In the genomic region with DNA sequence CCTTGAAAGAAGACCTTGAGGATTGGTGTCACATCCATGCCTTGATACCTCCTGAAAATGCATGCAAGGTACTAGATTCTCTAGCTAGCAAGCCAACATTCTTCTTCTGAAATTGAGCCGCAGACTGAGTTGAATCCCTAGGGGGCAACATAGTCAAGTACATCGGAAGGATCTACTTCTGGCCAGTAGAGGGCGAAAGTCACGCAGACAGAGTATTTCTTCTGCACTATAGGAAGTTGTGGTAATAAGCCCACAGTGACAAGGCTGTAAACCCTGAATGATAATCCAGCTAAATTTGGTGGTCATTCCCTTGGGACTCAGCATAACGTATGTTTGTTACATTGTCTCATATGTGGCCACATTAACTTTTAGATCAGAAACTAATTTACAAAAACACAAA, we compare ENCODE assay signal across 7 mouse cellular contexts. TPM values are rescaled to one million over a fixed set of nuclear protein-coding genes. Genes with fewer than 3 reads are reported as not detected.
DNase-seq lines count a peak whose midpoint lies in the region; ATAC-seq and TF ChIP-seq lines count a peak whose summit lies in the region.

No protein-coding gene starts in this region.

- H3K27me3 ChIP-seq in Patski: no peaks in the 10 kb centered on the region
- no peaks in the 10 kb centered on the region for H3K27me3 ChIP-seq in hindbrain, embryonic 16.5 days (replicated peaks; ENCODE audit: control insufficient read depth, insufficient read depth, low read length)

- H3K4me3 ChIP-seq in hindbrain, embryonic 16.5 days (ENCODE audit: low read length): no peak overlapping the region

- H3K9ac ChIP-seq in hindbrain, embryonic 16.5 days (ENCODE audit: low read depth, low read length): no peak overlapping the region

- no peaks in the 10 kb centered on the region; the same call in 1 of the 2 replicates for H3K4me1 ChIP-seq in hindbrain, embryonic 16.5 days (ENCODE audit: control insufficient read depth, insufficient read depth, low read depth, low read length)

- H3K9me3 ChIP-seq in hindbrain, embryonic 16.5 days (ENCODE audit: control insufficient read depth, low read length): no peaks in the 10 kb centered on the region

- peak; percentile 32 for ATAC-seq in Patski
- ATAC-seq in hindbrain, embryonic 16.5 days: peak; percentile 68; the same call in 1 of the 2 replicates

- POLR2A ChIA-PET in Patski (lab: Charles Lee): interaction anchor here (0.8 to 2.9 kb wide), 4 partner anchors 50 to 97 kb away, joined by 3 to 12 read pairs (median 4); no protein-coding TSS in a partner anchor

- CTCF ChIA-PET in Patski (lab: Charles Lee): interaction anchor here (0.6 to 10.8 kb wide), 41 partner anchors 9 to 221 kb away, joined by 3 to 213 read pairs (median 5); no protein-coding TSS in a partner anchor

- TF ChIP-seq CTCF in Patski (IDR thresholded peaks at IDR 0.05): peak; percentile 99

- no peak overlapping the region for H3K4me2 ChIP-seq in hindbrain, embryonic 16.5 days (ENCODE audit: low read length)

- H3K36me3 ChIP-seq in hindbrain, embryonic 16.5 days (ENCODE audit: control insufficient read depth, insufficient read depth, low read length): no peaks in the 10 kb centered on the region

- H3K27ac ChIP-seq in hindbrain, embryonic 16.5 days (ENCODE audit: low read depth, low read length): no peak overlapping the region

- DNase-seq in Patski (ENCODE audit: low read depth, low spot score): peak; percentile 71
- peak; percentile 70 for DNase-seq in cerebellum, adult 8-10 months
- DNase-seq in forelimb bud, embryonic 11.5 days (ENCODE audit: low read depth, low spot score): peak; percentile 86
- peak; percentile 42 to 70 for DNase-seq in layer of hippocampus, postnatal 36 days
- DNase-seq in lung, postnatal 36 days: peak; percentile 92
- peak; percentile 74 for DNase-seq in right cerebral cortex, postnatal 14 days

- WGBS in hindbrain, embryonic 16.5 days: 1% methylated on average over 5 of the region's 5 CpGs

- in situ Hi-C loops in Patski (cut with MboI; ENCODE audit: low pct_unique_long_range_greater_than_20kb): loop anchor here (5.0 to 10.0 kb wide), 3 partner anchors 46 to 229 kb away; partner anchors contain the start of gene Snx9

RNA-seq across cellular contexts. Expression of gene Snx9, which starts 45.3 kb away (rescaled TPM):
- polyA plus RNA-seq in Patski (2021): 98.4 TPM
- polyA plus RNA-seq in hindbrain, embryonic 16.5 days (2015; fragmentation: Nextera tagmentation; extraction: Ambion mirVana): 6.1 and 7.6 TPM in 2 replicates
- total RNA-seq in layer of hippocampus, postnatal 36 days (2021): 10 to 100 TPM; 13.8 to 14.7 TPM

Comparison
In these comparisons a context has a peak if more than half of its experiments do, and no peak if none do; other contexts are left out.
1. RNA of gene Snx9, which starts 45.3 kb away (polyA plus RNA-seq): 98.4 TPM in Patski (single experiment); 6.1 to 7.6 TPM in hindbrain, embryonic 16.5 days; every median in the first group is over 10 times any median in the second.
2. Peak in every context shown above with its lines, with median percentiles within 50 percentile points of each other: DNase-seq.